ENCODE assay signal across 16 mouse cellular contexts in genomic region chr17:85103310-85103709, GRCm38 (mm10). TPM values are rescaled to one million over a fixed set of nuclear protein-coding genes. Genes with fewer than 3 reads are reported as not detected.
A peak's percentile ranks its signal among the peaks of the same experiment; 100 is the strongest.
DNase-seq lines count a peak whose midpoint lies in the region; ATAC-seq lines count a peak whose summit lies in the region.
"Had no signal": no experiment of that assay in that cellular context is flagged by ENCODE, and none has a peak within 500 bp of the region (broad histone marks: within the 10 kb centered on the region; RNA-seq: fewer than 3 reads in every experiment).

No protein-coding gene starts in this region.

- H3K27ac ChIP-seq in liver, embryonic 13.5 days, result no peak overlapping the region
- H3K27ac ChIP-seq: embryonic facial prominence, embryonic 13.5 days; heart, embryonic 15.5 days; hindbrain, embryonic 15.5 days; limb, embryonic 10.5 days; midbrain, embryonic 13.5 days had no signal

- no peak overlapping the region for H3K4me3 ChIP-seq in liver, embryonic 13.5 days (replicated peaks)
- H3K4me3 ChIP-seq: embryonic facial prominence, embryonic 13.5 days; heart, embryonic 15.5 days; hindbrain, embryonic 15.5 days; limb, embryonic 10.5 days; midbrain, embryonic 13.5 days had no signal

- peaks cover 10% of the 10 kb centered on the region for H3K36me3 ChIP-seq in liver, embryonic 13.5 days

- no peaks in the 10 kb centered on the region for H3K27me3 ChIP-seq in liver, embryonic 13.5 days
- H3K27me3 ChIP-seq: embryonic facial prominence, embryonic 13.5 days; heart, embryonic 15.5 days; hindbrain, embryonic 15.5 days; midbrain, embryonic 13.5 days had no signal

- peaks cover 16% of the 10 kb centered on the region for H3K4me1 ChIP-seq in liver, embryonic 13.5 days (replicated peaks)
- H3K4me1 ChIP-seq: embryonic facial prominence, embryonic 13.5 days; heart, embryonic 15.5 days; hindbrain, embryonic 15.5 days; limb, embryonic 10.5 days had no signal

- peak; percentile 92 for ATAC-seq in liver, embryonic 13.5 days (ENCODE audit: low read depth)
- ATAC-seq: forebrain, embryonic 14.5 days; lung, postnatal 0 days; midbrain, embryonic 13.5 days had no signal

- peak overlapping the region; percentile 32; the same call in 1 of the 2 replicates for H3K4me2 ChIP-seq in liver, embryonic 13.5 days
- H3K4me2 ChIP-seq: embryonic facial prominence, embryonic 13.5 days; heart, embryonic 15.5 days; hindbrain, embryonic 15.5 days; midbrain, embryonic 13.5 days had no signal

- 6% methylated on average over 2 of the region's 2 CpGs for WGBS in liver, embryonic 13.5 days (ENCODE audit: insufficient replicate concordance)

- H3K9ac ChIP-seq in liver, embryonic 13.5 days, result no peak overlapping the region
- H3K9ac ChIP-seq: embryonic facial prominence, embryonic 13.5 days; heart, embryonic 15.5 days; hindbrain, embryonic 15.5 days; midbrain, embryonic 13.5 days had no signal

- peaks cover 7% of the 10 kb centered on the region for H3K9me3 ChIP-seq in liver, embryonic 13.5 days (replicated peaks)
- H3K9me3 ChIP-seq: heart, embryonic 15.5 days; limb, embryonic 10.5 days had no signal

- DNase-seq in 416B (ENCODE audit: low read depth), result peak; percentile 42
- DNase-seq in CD4-positive helper T cell, adult 2 months (ENCODE audit: low read depth, low spot score), result peak; percentile 9
- peak; percentile 44 for DNase-seq in c-Kit-positive CD71-positive TER-119-negative erythroid progenitor cells, embryonic 14.5 days (ENCODE audit: low read depth)
- DNase-seq in liver, embryonic 13.5 days, result peak; percentile 53
- DNase-seq in spleen, postnatal 36 days (ENCODE audit: low spot score in 2 of 2), result no peak
- DNase-seq in layer of hippocampus, adult 11-12 months (ENCODE audit: low spot score), result no peak
- DNase-seq in cerebellum, adult 11-12 months, result no peak
- DNase-seq: cerebellum, adult 11 months; kidney, postnatal 10 days had no signal

RNA-seq across cellular contexts. Expression of gene Camkmt, which starts 13.0 kb away (rescaled TPM):
- polyA plus RNA-seq in liver, embryonic 13.5 days (2015; fragmentation: Nextera tagmentation; extraction: Ambion mirVana), result 3.9 and 5.0 TPM in 2 replicates

RNA-seq across cellular contexts. Expression of gene Prepl, which starts 13.3 kb away (rescaled TPM):
- 8.2 and 10.1 TPM in 2 replicates for polyA plus RNA-seq in liver, embryonic 13.5 days (2015; fragmentation: Nextera tagmentation; extraction: Ambion mirVana)

Comparison
In these comparisons a context has a peak if more than half of its experiments do, and no peak if none do; other contexts are left out.
1. DNase-seq: peak in 416B (single experiment), CD4-positive helper T cell, adult 2 months (single experiment), c-Kit-positive CD71-positive TER-119-negative erythroid progenitor cells, embryonic 14.5 days (single experiment) and liver, embryonic 13.5 days (single experiment); none in spleen, postnatal 36 days (0 of 2), layer of hippocampus, adult 11-12 months (single experiment) and cerebellum, adult 11-12 months (single experiment).